Mouse (Mus musculus): Measurements from ENCODE around the gene Gstm5. TPM values are rescaled to one million over a fixed set of nuclear protein-coding genes. Genes with fewer than 3 reads are reported as not detected.
"Not testable (repeated sequence)": the region's sequence is repeated elsewhere in the genome, so short reads cannot be mapped to it uniquely, and the experiment has no call there.

The Gstm5 gene
- total RNA-seq (2015) (38.2 and 61.5 TPM in 2 replicates), total RNA-seq (2017) (23.6 and 30.6 TPM in 2 replicates)

DNA sequence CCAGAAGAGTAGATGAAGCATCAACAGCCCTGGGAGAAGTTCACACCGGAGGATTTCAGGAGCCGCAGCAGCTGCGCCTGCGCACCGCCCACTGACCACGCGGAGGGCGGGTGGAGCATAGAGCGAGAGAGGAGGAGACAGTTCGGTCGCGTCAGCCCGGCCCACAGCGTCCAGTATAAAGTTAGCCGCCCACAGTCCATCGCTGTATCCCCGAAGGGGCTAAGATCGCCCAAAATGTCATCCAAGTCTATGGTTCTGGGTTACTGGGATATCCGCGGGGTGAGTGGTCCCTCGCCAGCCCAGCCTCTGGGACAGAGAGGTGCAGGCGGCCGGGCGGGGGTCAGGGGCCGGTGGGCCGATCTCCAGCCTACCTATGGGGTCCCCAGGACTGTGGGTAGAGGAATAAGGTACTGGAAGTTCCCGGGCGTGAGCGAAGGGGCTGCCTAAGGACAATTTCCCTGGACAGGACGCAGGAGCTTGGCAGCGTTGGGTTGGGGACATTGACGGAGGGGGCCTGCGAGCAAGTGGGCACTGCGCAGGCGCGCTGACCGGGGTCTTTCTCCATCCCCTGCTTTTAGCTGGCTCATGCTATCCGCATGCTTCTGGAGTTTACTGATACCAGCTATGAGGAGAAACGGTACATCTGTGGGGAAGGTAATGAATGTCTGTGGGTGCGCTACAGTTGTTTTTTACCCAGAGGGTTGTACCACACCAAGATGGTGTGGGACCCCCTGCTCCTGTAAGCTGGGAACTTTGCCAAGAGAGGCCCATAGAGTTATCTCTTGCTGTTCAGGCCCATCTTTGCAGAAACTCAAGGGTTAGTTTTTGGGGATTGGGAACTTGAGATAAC lies at the start of gene Gstm5:
Gene Gstm5 (plus strand): TSS at position 102 of the 850 bp plus-strand sequence.
- peak; percentile 88 for ATAC-seq (replicated peaks; ENCODE audit: poor library complexity)

GRCm38 (mm10) chr3:107846175-107846574 lies 49.4 kb upstream of the Gstm5 start:
- peak; percentile 49 for ATAC-seq (replicated peaks; ENCODE audit: poor library complexity)

GRCm38 (mm10) chr3:107846835-107847234 lies 48.8 kb upstream of the Gstm5 start:
- no peak for ATAC-seq (replicated peaks; ENCODE audit: poor library complexity)

- no peak for ATAC-seq (replicated peaks; ENCODE audit: poor library complexity)
These were observed 47.5 kb upstream of the Gstm5 start for GRCm38 (mm10) chr3:107848126-107848525.

DNA sequence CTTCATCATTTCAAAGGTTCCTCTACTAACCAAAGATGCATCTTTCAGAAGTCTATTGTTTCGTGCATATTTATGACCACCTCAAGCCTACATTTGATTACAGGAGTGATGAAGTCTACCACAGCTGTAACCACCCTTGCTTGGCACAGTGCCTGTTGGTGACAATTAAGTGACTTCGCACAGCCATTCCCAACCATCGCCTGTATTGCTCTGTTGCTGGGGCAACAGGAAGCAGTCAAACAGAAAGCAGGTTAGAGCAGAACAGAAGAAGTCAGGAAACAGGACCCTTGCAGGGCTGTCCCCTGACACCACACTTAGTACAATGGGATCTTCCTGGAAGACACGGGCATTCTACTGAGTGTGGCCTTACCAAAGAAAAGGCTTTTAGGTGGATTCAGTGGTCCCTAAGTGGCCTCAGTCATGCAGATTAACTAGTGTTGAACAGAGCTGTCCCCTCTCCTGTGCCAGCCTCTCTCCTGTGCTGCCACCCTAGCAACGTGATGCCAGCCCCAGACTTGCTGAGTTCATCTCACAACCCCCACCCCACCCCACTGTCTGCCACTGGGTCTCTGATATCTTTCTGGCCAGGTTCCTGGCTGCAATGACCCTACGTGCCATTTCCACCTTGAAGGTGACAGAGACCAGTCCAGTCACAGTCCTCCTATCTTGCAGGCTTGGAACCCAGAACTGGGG lies 46.5 kb upstream of the Gstm5 start:
- peak; percentile 26 for ATAC-seq (replicated peaks; ENCODE audit: poor library complexity)

DNA sequence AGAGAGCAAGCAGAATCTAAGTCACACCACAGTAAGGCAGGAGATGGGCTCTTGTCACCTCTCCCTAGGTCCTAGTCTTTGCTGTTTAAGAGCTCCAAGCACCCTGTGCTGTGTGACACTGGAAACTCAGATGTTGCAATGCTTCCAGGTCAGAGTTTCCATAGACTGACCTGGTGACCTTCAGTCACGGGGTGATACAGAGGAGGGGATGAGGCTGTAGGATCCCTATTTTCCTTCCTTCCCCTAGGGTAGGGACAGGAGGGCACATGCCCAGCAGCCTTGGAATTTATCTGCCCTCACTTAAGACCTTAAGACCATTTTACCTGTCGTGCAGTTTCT lies 46.0 kb upstream of the Gstm5 start:
- peak; percentile 5; the same call in 1 of the 2 replicates for ATAC-seq (replicated peaks; ENCODE audit: poor library complexity)

GRCm38 (mm10) chr3:107850418-107851031 lies 45.1 kb upstream of the Gstm5 start:
- no peak for ATAC-seq (replicated peaks; ENCODE audit: poor library complexity)

- peak; percentile 81 for ATAC-seq (replicated peaks; ENCODE audit: poor library complexity)
These were observed 42.8 kb upstream of the Gstm5 start for GRCm38 (mm10) chr3:107852786-107853185.

DNA sequence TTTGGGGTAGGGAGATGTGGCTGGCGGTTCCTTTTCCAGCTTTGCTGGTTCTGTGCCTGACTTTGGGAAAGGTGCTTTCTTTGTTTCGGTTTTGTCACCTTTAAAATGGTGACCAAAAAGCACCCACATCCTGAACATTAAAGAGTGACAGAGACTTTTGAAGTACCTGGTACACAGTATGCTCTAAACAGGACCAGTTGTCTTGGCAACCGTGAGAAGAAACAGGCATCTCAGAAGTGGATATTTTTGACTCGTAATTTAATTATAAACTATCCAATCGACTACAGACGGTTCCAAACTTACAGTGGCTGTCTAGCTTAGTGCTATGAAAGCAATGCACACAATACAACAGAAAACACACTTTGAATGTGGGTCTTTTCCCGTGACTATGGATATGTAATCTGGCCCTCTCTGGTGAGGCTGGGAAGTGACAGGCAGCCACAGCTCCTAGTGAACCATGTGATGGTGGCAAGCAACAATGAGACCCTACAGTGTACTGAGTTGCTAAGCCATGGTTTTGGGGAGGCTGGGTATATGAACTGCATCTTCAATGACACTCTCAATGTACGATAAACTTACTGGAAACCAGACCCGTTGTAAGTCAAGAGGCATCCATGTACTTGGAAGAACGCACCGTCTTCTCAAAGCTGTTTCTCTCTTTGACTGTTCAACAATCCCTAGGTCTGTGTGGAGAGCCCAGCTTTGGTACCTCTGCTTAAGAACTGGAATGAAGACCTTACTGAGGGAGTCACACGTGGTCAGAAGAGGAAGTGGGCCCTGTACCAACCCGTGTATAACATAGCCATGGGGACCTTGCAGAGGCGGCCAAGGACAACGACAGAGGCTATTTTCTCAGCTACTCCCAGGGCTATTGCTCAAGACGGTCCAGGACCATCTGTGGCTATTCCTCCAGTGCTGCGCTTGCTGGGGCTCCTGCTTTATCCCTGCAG lies 42.1 kb upstream of the Gstm5 start:
- ATAC-seq (replicated peaks; ENCODE audit: poor library complexity): peak; percentile 43

GRCm38 (mm10) chr3:107855368-107855767 lies 40.3 kb upstream of the Gstm5 start:
- ATAC-seq (replicated peaks; ENCODE audit: poor library complexity): no peak

- no peak for ATAC-seq (replicated peaks; ENCODE audit: poor library complexity)
These were observed 38.0 kb upstream of the Gstm5 start for GRCm38 (mm10) chr3:107857646-107858045.

- not testable (repeated sequence) for ATAC-seq (replicated peaks; ENCODE audit: poor library complexity)
These were observed 34.1 kb upstream of the Gstm5 start for GRCm38 (mm10) chr3:107861483-107861882.

DNA sequence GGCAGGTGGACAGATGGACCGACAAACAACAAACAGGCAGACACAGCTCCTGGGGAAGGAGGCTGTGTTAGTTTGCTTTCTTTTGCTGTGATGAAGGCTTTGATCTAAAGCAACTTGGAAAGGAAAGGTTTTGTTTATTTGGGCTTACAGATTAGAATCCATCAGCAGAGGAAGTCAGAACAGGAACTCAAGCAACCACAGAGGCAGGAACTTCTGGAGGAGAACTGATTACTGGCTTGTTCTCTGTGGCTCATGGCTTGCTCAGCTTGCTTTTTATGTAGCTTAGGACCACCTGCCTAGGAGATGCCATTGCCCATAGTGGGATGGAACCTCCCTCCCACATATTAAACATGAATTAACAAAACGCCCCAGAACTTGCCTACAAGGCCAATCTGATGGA lies 33.1 kb upstream of the Gstm5 start:
- no peak for ATAC-seq (replicated peaks; ENCODE audit: poor library complexity)

DNA sequence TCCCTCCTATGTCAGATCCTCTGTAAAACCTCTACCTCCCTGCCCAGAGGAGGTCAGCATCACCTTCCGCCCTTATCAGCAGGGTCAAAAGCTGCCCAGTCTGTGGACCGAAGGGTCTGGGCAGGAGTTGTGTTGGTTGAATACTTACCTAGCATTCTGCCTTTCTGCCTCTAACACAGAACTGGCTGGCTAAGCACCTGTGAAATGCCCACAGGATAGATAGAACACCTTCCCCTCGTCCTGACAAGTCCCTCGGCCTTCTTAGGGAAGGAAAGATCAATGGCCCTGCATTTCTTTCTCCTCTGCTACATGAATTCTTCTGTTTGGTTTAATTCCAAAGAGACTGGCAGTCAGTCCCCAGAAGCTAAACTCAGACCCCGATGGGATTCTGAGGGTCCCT lies 32.1 kb upstream of the Gstm5 start:
- no peak for ATAC-seq (replicated peaks; ENCODE audit: poor library complexity)

DNA sequence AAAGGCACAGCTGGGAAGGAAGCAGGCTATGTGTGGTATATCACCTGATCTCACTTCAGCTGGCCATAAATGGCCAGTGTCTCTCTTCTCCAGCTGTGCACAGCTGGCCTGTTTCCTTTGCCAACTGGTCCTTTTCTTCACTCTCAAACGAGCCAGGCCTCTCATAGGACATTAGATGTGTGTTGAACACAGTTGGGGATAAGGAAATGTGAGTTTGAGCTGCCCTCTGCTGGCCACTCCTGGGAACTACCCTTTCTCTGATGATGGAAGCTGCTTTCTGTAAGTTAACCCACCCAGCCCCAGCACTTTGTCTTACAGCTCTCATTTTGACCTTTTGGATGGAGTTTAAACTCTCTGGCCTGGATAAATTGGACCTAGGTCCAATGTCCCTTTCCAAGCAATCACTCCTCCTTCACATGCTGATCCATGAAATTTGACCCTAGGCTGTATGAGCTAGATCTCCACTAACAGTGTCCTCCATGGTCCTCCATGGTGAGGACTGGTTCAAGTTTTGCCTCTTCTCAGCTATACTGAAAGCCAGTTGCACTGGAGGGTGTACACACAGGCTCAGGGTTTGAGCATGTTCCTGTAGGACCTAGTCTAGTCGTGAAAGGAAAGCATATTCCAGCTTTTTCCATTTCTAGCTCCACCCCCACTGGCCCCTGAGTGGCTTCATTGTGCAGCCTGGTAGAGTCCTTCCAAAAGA lies 31.6 kb upstream of the Gstm5 start:
- ATAC-seq (replicated peaks; ENCODE audit: poor library complexity): peak; percentile 86

- ATAC-seq (replicated peaks; ENCODE audit: poor library complexity): no peak
These were observed 30.1 kb upstream of the Gstm5 start for GRCm38 (mm10) chr3:107865364-107866091.

DNA sequence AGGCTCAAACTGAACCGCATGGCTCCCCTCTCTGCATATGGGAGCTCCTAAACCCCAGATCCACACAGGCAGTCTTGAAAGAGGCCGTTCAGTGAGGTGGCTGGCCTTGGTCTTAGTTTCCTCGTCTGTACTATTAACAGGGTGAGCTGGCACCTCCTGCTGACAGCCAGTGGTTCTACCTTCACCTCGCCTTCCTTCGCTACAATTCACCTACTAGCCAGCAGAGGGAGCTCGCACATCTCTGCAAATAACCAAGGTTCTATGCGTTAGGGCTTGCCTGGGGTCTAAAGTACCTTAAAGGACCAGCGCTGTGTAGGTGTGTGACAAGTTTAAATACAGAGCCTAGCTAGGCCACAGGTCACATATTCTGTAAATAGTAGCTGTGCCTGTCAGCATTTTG lies 28.5 kb upstream of the Gstm5 start:
- ATAC-seq (replicated peaks; ENCODE audit: poor library complexity): peak; percentile 96

DNA sequence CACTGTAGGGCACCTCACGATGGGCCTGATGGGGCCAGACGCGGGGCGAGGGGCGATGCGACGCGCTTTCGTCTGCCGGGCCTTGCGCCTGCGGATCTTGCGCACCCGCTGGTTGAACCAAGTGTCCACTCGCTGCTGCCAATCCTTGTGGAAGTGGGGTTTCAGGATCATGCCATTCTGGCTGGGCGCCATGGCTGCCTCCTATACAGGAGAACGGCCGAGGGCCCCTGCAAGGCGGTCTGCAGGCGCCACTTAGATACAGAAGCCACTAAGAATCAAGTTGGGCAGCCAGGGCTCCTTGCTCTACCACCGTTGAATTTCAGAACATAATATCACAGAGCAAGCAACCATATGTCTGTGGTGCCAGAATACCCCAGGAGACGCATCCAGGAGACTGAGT lies 27.2 kb upstream of the Gstm5 start:
- ATAC-seq (replicated peaks; ENCODE audit: poor library complexity): no peak

DNA sequence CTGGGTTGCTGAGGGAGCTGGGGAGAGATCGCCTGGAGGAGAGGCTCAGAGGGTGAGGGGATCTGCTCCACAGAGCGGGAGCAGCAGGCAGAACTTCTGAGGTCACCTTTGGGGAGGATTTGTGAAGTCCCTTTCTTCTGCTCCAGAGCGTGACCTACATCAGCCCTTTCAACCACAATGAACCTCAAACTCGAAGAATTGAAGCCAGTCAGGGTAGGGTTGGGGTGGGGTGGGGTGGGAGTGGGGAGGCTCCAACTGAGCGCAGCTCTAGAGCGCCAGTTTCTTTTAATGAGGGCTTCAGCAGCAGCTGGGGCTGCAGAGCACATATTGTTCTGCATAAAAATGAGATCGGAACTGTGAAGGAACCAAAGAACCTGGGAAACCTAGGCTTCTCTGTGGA lies 26.5 kb upstream of the Gstm5 start:
- ATAC-seq (replicated peaks; ENCODE audit: poor library complexity): no peak

Data from megakaryocyte progenitor cell, adult 5-6 weeks (primary cell).